Comparison of ENCODE assay signal across 19 mouse cellular contexts in genomic region chr16:54648728-54649525, GRCm38 (mm10).
DNase-seq lines count a peak whose midpoint lies in the region; ATAC-seq and TF ChIP-seq lines count a peak whose summit lies in the region.
"Had no signal": no experiment of that assay in that cellular context is flagged by ENCODE, and none has a peak within 500 bp of the region (broad histone marks: within the 10 kb centered on the region; RNA-seq: fewer than 3 reads in every experiment).

No protein-coding gene starts in this region.

- H3K9ac ChIP-seq in forebrain, embryonic 15.5 days (replicated peaks) = no peak overlapping the region
- H3K9ac ChIP-seq: embryonic facial prominence, embryonic 15.5 days; heart, embryonic 13.5 days; hindbrain, embryonic 15.5 days had no signal

- no peaks in the 10 kb centered on the region for H3K36me3 ChIP-seq in forebrain, embryonic 15.5 days
- H3K36me3 ChIP-seq: embryonic facial prominence, embryonic 15.5 days; heart, embryonic 13.5 days; hindbrain, embryonic 15.5 days had no signal

- WGBS in forebrain, embryonic 15.5 days = 38% methylated on average over 7 of the region's 7 CpGs

- H3K4me3 ChIP-seq in layer of hippocampus, adult 2 months = no peak overlapping the region
- H3K4me3 ChIP-seq in forebrain, embryonic 15.5 days = no peak overlapping the region
- H3K4me3 ChIP-seq: embryonic facial prominence, embryonic 15.5 days; erythroblast, embryonic 14.5 days; heart, embryonic 13.5 days; hindbrain, embryonic 15.5 days had no signal

- peak overlapping the region; percentile 43; the same call in 1 of the 2 replicates for H3K27ac ChIP-seq in layer of hippocampus, adult 2 months
- peak overlapping the region; percentile 29 for H3K27ac ChIP-seq in forebrain, embryonic 15.5 days (replicated peaks)
- H3K27ac ChIP-seq: embryonic facial prominence, embryonic 15.5 days; heart, embryonic 13.5 days; hindbrain, embryonic 15.5 days had no signal

- peaks cover 7% of the 10 kb centered on the region; the same call in 1 of the 2 replicates for H3K4me1 ChIP-seq in forebrain, embryonic 15.5 days
- H3K4me1 ChIP-seq: embryonic facial prominence, embryonic 15.5 days; heart, embryonic 13.5 days; hindbrain, embryonic 15.5 days had no signal

- H3K27me3 ChIP-seq in forebrain, embryonic 15.5 days = no peaks in the 10 kb centered on the region
- H3K27me3 ChIP-seq: embryonic facial prominence, embryonic 15.5 days; heart, embryonic 13.5 days; hindbrain, embryonic 15.5 days had no signal

- no peak for TF ChIP-seq POLR2A in brain, embryonic 14.5 days (IDR thresholded peaks at IDR 0.05; ENCODE audit: borderline replicate concordance, extremely low read depth, insufficient read depth, insufficient read length, poor library complexity, severe bottlenecking)

- peak; percentile 76 for ATAC-seq in forebrain, embryonic 15.5 days (replicated peaks)
- ATAC-seq: intestine, embryonic 16.5 days had no signal

- H3K9me3 ChIP-seq in forebrain, embryonic 15.5 days = no peaks in the 10 kb centered on the region
- H3K9me3 ChIP-seq: embryonic facial prominence, embryonic 15.5 days; heart, embryonic 13.5 days; hindbrain, embryonic 15.5 days had no signal

- peak in 1 of 2 experiments; percentile 2 for DNase-seq in layer of hippocampus, adult 2 months (ENCODE audit: low spot score in 2 of 2)
- no peak for DNase-seq in layer of hippocampus, postnatal 25 days (ENCODE audit: extremely low spot score in 1 of 2, low spot score in 1 of 2)
- peak; percentile 79 for DNase-seq in brain, embryonic 14.5 days (ENCODE audit: low read depth)
- no peak for DNase-seq in cerebellum, postnatal 4 days (ENCODE audit: low spot score in 2 of 2)
- DNase-seq in cerebellum, adult 18-20 months = no peak
- DNase-seq: adrenal gland, adult 8-10 months; adrenal gland, postnatal 36 days; cerebellum, adult 11-12 months; cerebellum, adult 9-11 months; embryo, embryonic 11 days; gastrocnemius, postnatal 36 days; heart, adult 11 months; heart, postnatal 36 days had no signal

- H3K4me2 ChIP-seq in forebrain, embryonic 15.5 days (replicated peaks) = no peak overlapping the region
- H3K4me2 ChIP-seq: embryonic facial prominence, embryonic 15.5 days; heart, embryonic 13.5 days; hindbrain, embryonic 15.5 days had no signal

- no peak for TF ChIP-seq CTCF in layer of hippocampus, adult 2 months (conservative IDR thresholded peaks at IDR 0.05)
- TF ChIP-seq CTCF in brain, embryonic 14.5 days (IDR thresholded peaks at IDR 0.05; ENCODE audit: borderline replicate concordance, extremely low read depth, insufficient read depth, insufficient read length) = no peak
